Mouse (Mus musculus): Measurements from ENCODE around the gene Kl. TPM values are rescaled to one million over a fixed set of nuclear protein-coding genes. Genes with fewer than 3 reads are reported as not detected.

The Kl gene
- polyA plus RNA-seq, 1 experiment from 2014 or later, result 0.04 TPM

DNA sequence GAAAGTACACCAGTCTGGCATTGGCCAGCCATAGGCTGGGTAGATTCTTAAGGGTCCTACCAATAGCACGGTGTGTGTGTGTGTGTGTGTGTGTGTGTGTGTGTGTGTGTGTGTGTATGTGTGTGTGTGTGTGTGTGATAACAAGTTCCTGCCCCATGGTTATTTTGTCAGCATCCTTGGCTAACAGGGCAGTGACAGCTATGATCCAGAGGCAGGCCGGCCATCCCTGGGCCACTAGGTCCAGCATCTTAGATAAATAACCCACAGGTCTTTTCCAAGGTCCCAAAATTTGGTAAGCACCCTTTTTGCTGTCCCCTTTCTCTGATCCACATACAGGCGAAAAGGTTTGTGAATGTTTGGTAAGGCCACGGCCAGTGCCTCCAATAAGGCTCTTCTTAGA, 49.6 kb downstream of the Kl start:
- H3K27me3 ChIP-seq, result no peaks in the 10 kb centered on the region
- ATAC-seq (no peak), DNase-seq (ENCODE audit: low read depth, low spot score) (no peak)
- no peak for TF ChIP-seq CTCF (IDR thresholded peaks at IDR 0.05)
- CTCF ChIA-PET, result no interaction called here
- in situ Hi-C loops (cut with MboI; ENCODE audit: low pct_unique_long_range_greater_than_20kb), result no loop called here
- POLR2A ChIA-PET, result no interaction called here

DNA sequence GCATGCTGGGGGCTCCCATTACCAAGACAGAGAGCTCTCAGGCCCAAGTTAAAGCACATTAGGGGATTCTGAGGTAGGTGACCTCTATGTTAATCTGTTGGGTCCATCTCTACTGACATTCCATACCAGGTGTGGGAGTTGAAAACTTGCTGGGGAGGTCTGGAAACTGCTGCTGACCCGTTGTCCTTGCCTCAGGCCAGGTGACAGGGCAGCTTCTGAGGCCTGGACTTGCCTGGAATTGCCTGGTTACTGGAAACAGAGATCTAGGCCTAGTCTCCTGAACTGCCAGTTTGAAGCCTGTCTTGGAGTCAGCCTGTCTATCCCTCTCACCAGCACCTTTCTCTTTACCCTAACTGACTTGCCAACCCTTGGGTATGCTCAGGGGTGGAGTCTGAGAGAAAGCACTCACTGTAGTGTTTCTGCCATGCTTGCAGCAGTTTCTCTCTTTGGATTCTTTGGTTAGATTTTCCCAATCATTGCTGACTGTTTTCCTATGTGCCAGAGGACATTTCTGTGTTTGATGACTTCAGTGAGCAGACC, 51.9 kb downstream of the Kl start:
- H3K27me3 ChIP-seq, result no peaks in the 10 kb centered on the region
- in situ Hi-C loops (cut with MboI; ENCODE audit: low pct_unique_long_range_greater_than_20kb), result no loop called here
- ChIA-PET POLR2A (interaction anchor here (0.6 kb wide), 1 partner anchor 61 kb away, joined by 4 read pairs; no protein-coding TSS in a partner anchor), CTCF (no interaction called here)
- TF ChIP-seq CTCF (IDR thresholded peaks at IDR 0.05), result no peak
- no peak for DNase-seq (ENCODE audit: low read depth, low spot score)
- no peak for ATAC-seq

DNA sequence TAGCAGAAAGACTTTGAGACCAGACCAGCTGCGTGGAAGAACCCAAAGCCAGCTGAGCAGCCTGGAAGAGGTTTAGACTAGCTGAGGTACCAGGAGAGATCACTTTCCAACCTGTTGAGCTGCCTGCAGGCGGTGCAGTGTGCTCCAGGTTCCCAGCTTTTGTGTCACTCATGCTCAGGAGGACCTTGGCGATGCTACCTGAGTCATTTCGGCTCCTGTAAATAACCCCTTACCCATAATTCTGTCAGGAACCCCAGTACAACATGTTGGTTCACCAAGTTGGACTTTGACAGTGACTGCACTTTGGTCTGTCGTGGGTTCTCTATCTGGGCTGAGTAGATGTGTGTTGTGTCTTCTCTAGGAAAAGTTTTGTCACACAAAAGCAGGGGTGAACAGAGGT, 66.0 kb downstream of the Kl start:
- POLR2A ChIA-PET, result no interaction called here

DNA sequence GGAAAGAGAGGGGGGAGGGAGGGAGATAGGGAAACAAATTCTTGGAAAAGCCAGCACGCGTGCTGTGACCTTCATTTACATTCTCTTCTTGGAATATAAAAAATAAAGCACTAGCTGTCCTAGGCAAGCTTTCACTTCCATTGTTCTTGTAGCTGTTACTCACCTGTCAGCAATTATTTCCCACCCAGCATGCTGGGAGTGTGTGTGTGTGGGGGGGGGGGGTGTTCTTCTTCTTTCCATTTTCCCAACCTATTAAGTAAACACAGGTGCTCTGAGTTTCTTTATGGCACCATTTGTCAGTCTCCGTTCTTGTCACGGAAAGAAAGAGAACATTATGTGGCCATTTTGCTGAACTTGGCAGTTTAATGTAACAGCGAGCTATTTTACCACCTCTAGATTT, 66.6 kb downstream of the Kl start:
- POLR2A ChIA-PET, result no interaction called here
- ATAC-seq, result no peak
- CTCF ChIA-PET, result no interaction called here
- no peak for TF ChIP-seq CTCF (IDR thresholded peaks at IDR 0.05)
- DNase-seq (ENCODE audit: low read depth, low spot score), result no peak
- in situ Hi-C loops (cut with MboI; ENCODE audit: low pct_unique_long_range_greater_than_20kb), result no loop called here
- no peaks in the 10 kb centered on the region for H3K27me3 ChIP-seq

More for the DNA sequence above, 66.0 kb downstream of the Kl start:
- no peaks in the 10 kb centered on the region for H3K27me3 ChIP-seq
- CTCF ChIA-PET, result interaction anchor here (0.8 kb wide), 1 partner anchor 123 kb away, joined by 3 read pairs; no protein-coding TSS in a partner anchor
- DNase-seq (ENCODE audit: low read depth, low spot score) (no peak), ATAC-seq (no peak)
- no peak for TF ChIP-seq CTCF (IDR thresholded peaks at IDR 0.05)
- in situ Hi-C loops (cut with MboI; ENCODE audit: low pct_unique_long_range_greater_than_20kb), result no loop called here

DNA sequence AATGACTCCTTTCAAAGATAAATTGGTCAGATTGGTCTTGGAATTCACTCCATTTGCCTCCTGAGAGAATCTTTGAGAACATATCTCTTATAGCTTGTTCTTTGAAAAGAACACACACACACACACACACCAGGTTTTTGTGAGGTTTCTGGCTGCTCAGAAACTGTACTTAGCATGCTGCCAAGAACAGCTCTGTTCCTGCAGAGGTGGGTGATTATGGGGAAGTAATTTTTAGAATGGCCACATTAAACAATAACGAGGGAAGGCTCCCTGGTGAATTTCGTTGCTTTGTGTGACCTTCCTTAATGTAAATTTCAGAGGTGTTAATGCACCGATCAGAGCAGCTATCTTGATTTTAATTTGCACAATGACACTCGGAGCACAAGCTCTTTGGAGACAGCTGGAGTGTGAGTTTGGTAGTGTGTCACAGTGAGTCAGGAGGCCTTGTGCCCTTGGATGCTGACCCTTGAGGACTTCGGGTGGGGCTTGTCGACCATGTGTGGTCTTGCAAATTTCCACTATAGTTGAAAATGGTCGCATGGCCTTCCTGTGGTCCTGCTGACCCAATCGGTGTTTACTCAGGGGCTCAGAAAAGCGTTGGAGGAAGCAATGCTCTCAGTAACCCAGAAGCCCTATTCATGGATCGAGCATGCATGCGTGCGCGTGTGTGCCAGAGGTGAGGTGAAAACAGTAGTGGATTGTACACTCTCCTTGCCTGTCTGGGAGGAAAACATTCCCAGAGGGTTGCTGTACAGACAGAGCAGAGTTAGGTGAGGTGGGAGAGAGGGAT, 67.8 kb downstream of the Kl start:
- in situ Hi-C loops (cut with MboI; ENCODE audit: low pct_unique_long_range_greater_than_20kb), result no loop called here
- ATAC-seq, result no peak
- TF ChIP-seq CTCF (IDR thresholded peaks at IDR 0.05), result no peak
- no peaks in the 10 kb centered on the region for H3K27me3 ChIP-seq
- DNase-seq (ENCODE audit: low read depth, low spot score), result no peak
- ChIA-PET CTCF (interaction anchor here (0.9 kb wide), 1 partner anchor 74 kb away, joined by 5 read pairs; no protein-coding TSS in a partner anchor), POLR2A (interaction anchor here (0.6 kb wide), 1 partner anchor 134 kb away, joined by 3 read pairs; no protein-coding TSS in a partner anchor)

DNA sequence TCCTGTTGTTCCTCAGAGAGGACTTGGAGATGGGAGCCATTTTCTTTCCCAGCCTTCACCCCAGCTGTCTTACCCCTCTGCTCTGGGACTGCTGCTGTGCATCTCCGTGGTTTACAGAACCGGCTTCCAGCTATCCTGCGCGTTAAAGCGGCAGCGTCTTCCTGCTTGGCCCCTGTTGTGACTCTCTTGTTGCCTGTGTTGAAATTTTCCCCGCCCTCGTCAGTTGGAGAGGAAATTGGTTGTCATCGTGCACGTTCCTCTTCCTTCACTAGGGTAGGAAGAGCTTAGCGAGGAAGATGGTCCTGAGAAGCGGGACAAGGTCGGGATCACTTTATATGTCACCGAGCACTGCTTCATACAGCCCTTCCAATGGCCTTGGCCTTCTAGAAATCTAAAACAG, 68.4 kb downstream of the Kl start:
- no peaks in the 10 kb centered on the region for H3K27me3 ChIP-seq
- ATAC-seq (no peak), DNase-seq (ENCODE audit: low read depth, low spot score) (no peak)
- TF ChIP-seq CTCF (IDR thresholded peaks at IDR 0.05), result no peak
- in situ Hi-C loops (cut with MboI; ENCODE audit: low pct_unique_long_range_greater_than_20kb), result no loop called here
- ChIA-PET CTCF (no interaction called here), POLR2A (no interaction called here)

DNA sequence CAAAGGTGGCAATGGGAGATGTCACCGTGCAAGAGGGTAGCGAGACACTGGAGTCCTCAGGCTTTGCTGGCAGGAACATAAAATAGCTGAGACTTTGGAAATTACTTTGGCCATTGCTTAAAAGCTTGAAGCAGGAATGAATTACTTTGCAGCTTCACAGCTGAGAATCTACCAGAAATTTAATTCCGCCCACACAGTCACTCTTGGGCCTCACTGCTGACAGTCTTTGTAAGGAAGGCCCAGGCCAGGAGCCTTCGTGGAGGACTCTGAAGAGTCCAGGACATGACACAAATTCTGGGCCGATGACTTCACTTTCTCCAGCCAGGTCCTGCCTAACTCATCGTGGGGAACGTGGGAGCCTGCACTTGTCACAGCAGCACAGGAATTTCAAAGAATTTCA, 69.6 kb downstream of the Kl start:
- ChIA-PET CTCF (interaction anchor here (1.1 to 1.9 kb wide), 2 partner anchors 8 to 30 kb away, joined by 4 read pairs; no protein-coding TSS in a partner anchor), POLR2A (interaction anchor here (0.5 to 0.7 kb wide), 2 partner anchors 294 to 402 kb away, joined by 3 to 4 read pairs; no protein-coding TSS in a partner anchor)

DNA sequence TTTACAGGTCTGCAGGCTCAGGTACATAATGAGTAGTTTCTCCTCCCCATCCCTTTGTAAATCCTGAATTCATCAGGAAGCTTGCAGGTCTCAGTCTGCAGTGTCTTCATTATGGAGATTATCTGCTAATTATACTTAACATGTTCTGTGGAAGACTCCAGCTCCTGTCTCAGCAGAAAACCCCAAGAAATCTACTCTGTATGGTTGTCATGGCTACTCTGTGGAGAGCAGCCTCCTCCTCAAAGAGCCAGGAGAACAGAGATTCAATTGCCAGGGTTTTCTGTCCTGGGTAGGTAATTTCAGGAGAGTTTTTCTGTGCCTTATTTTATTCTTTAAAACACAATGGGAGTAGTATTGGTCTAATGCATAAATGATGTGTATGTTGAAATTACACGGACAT, 70.5 kb downstream of the Kl start:
- CTCF ChIA-PET, result interaction anchor here (1.1 to 1.9 kb wide), 2 partner anchors 9 to 29 kb away, joined by 4 read pairs; no protein-coding TSS in a partner anchor
- TF ChIP-seq CTCF (IDR thresholded peaks at IDR 0.05), result no peak

More for the DNA sequence above, 69.6 kb downstream of the Kl start:
- DNase-seq (ENCODE audit: low read depth, low spot score) (no peak), ATAC-seq (no peak)
- in situ Hi-C loops (cut with MboI; ENCODE audit: low pct_unique_long_range_greater_than_20kb), result no loop called here
- no peaks in the 10 kb centered on the region for H3K27me3 ChIP-seq
- no peak for TF ChIP-seq CTCF (IDR thresholded peaks at IDR 0.05)

DNA sequence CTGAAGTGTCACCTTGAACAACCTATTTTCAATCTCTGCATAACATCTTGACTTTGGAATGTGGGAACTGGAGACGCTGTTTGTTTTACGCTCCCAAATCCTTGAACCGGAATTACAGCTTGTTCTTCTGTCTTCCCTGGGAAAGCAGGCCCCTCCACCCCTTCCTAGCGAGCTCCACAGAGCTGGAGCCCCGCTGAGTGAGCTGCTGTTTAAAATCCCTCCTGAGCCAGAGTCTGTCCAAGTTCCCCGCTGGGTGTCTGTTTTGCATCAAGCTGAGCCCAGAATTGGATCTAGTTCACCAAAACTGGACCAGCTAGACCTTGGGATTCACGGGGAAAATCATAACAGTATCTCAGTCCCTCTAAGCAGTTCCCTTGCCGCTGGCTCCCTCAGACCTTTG, 71.1 kb downstream of the Kl start:
- in situ Hi-C loops (cut with MboI; ENCODE audit: low pct_unique_long_range_greater_than_20kb), result no loop called here
- ChIA-PET CTCF (interaction anchor here (1.6 to 1.9 kb wide), 2 partner anchors 12 to 28 kb away, joined by 3 to 4 read pairs; no protein-coding TSS in a partner anchor), POLR2A (interaction anchor here (0.6 kb wide), 1 partner anchor 12 kb away, joined by 4 read pairs; no protein-coding TSS in a partner anchor)
- no peaks in the 10 kb centered on the region for H3K27me3 ChIP-seq
- no peak for ATAC-seq
- DNase-seq (ENCODE audit: low read depth, low spot score), result no peak
- TF ChIP-seq CTCF (IDR thresholded peaks at IDR 0.05), result no peak

More for the DNA sequence above, 70.5 kb downstream of the Kl start:
- DNase-seq (ENCODE audit: low read depth, low spot score) (no peak), ATAC-seq (no peak)
- in situ Hi-C loops (cut with MboI; ENCODE audit: low pct_unique_long_range_greater_than_20kb), result no loop called here
- H3K27me3 ChIP-seq, result no peaks in the 10 kb centered on the region
- POLR2A ChIA-PET, result no interaction called here

DNA sequence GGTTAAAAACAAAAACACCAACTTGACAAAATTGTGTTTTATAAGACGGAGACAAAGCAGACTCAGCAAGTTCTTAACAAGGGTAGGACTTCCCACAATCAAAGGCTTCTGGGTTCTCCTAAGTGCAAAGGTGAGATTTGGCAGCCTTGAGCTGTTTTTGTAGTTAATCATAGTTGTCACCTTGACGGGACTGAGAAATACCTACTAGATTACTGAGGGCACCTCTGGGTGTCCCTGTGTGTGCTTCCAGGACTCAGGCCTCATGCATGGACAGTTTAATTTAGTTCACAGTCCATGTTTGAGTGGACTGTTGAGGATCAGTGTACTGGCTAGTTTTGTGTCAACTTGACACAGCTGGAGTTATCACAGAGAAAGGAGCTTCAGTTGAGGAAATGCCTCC, 72.1 kb downstream of the Kl start:
- ChIA-PET POLR2A (no interaction called here), CTCF (interaction anchor here (1.4 to 1.6 kb wide), 2 partner anchors 13 to 29 kb away, joined by 3 read pairs; no protein-coding TSS in a partner anchor)
- DNase-seq (ENCODE audit: low read depth, low spot score), result no peak
- ATAC-seq, result no peak
- H3K27me3 ChIP-seq, result no peaks in the 10 kb centered on the region
- in situ Hi-C loops (cut with MboI; ENCODE audit: low pct_unique_long_range_greater_than_20kb), result no loop called here
- no peak for TF ChIP-seq CTCF (IDR thresholded peaks at IDR 0.05)

DNA sequence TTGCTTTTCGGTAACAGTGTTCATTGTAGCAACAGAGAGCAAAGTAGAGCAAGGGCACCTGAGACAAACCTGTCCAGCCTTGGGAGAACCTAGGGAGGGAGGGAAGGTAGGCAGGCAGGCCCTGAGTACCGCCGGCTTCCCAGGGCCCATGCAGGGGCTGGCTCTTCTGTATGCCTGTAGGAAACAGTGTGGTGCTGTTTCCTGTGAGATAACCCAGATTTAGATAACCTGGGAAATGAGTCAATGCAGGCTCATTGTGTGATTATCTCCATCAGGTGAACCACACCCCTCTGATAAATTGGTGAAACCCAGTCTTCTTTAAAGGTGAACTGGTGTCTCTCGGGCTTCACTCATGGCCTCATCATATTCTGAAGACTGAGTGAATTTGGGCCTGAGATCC, 73.7 kb downstream of the Kl start:
- DNase-seq (ENCODE audit: low read depth, low spot score) (no peak), ATAC-seq (no peak)
- TF ChIP-seq CTCF (IDR thresholded peaks at IDR 0.05), result no peak
- ChIA-PET CTCF (interaction anchor here (1.4 kb wide), 1 partner anchor 28 kb away, joined by 3 read pairs; no protein-coding TSS in a partner anchor), POLR2A (no interaction called here)
- no peaks in the 10 kb centered on the region for H3K27me3 ChIP-seq
- in situ Hi-C loops (cut with MboI; ENCODE audit: low pct_unique_long_range_greater_than_20kb), result no loop called here

Measured in Patski (cell line).